Mouse (Mus musculus): ENCODE results near the gene Clcn3. TPM values are rescaled to one million over a fixed set of nuclear protein-coding genes. Genes with fewer than 3 reads are reported as not detected.
"Not testable (repeated sequence)": the region's sequence is repeated elsewhere in the genome, so short reads cannot be mapped to it uniquely, and the experiment has no call there.

The Clcn3 gene
- total RNA-seq (2021), result 100 to 1,000 TPM; 139 to 143 TPM
- long read RNA-seq, experiment 1, full-length matches to known transcripts, result 94 of 109 reads
- long read RNA-seq, experiment 1, partial matches to known transcripts, result 14 of 109 reads
- long read RNA-seq, experiment 1, other reads (novel, unspliced or antisense), result 1 of 109 reads
- long read RNA-seq, experiment 2, full-length matches to known transcripts, result 69 of 99 reads
- long read RNA-seq, experiment 2, partial matches to known transcripts, result 9 of 99 reads
- long read RNA-seq, experiment 2, other reads (novel, unspliced or antisense), result 21 of 99 reads

DNA sequence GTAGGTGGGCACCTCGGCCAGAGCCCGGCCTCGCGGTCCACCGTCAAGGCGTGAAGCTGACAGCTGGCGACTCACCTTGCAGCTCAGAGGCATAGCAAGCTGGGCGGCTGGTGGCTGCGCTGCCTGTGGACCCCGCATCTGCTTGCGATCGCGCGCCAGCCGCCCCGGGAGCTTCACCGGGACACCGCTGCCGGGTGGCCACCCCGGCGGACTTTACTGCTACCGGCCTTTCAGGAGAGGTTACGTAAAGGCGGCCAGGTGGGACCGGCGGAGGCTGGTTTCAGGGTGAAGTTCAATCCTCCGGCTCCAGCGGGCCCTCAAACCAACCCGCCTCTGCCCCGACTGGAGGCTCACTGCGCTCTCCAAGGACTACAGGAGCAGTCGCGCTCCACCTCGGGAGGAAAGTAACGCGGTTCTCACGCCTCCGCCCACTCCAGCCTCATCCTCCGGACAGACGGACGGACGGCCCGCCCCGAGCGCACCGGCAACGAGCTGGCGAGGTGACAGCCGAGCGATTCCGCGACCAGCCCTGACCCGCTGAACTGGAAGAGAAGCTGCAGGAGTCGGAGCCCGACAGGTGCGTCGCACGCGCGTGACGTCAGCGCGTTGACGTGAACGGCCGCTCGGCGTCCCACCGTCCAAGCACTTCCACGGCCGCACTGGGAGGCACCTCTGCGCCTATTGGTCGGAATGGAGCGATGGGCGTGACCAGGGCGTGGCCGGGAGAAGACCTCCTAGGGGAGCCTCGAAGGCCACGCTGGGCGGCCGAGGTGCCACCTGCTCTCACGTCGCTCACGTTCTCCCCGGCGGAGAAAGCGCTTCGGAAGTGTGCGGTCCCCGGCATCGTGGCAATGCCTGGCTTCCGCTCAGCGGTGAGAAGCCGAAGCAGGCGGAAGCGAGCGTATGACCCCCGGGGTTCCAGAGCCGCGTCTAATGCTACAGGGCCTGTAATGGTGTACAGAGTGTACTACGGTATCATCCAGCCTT, at the start of gene Clcn3:
Gene Clcn3 (minus strand): TSS at position 600 of the 987 bp plus-strand sequence.
- peak; percentile 96 to 97 for DNase-seq (ENCODE audit: low spot score in 2 of 2)

DNA sequence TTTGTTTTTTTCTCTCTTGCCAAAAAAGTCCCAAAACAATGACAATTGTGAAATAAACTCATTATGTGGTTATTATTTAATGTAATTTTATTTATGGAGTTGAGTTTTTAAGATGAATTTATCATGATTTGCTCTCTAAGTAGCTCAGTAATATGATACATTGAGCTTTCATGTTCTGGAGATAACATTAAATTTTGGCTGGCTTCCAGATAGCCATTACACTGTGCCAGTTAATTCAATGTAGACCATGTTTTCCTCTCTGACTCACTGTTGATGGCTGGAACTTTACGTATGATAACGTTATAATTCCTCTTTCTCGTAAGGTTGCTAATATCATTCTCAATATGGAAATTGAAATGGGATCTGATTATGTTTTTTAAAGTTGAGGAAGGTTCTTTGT, 13.4 kb upstream of the Clcn3 start:
- no peak for DNase-seq (ENCODE audit: low spot score in 2 of 2)

DNA sequence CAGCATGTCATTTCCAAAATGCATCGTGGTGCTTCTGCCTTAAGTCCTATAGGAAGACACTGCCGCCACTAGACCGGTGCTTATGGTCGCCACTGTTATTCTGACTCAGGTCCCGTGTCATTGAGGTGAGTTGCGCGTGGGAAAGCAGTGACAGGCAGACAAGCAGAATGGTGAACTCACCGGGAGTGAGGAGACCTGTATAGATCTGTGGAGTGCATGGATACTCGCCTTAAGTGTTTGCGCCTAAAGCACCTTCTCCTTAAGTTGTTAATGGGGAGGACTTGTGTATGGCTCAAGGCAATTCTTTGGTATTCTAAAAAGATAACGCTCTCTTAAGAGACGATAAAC, 10.5 kb upstream of the Clcn3 start:
- DNase-seq (ENCODE audit: low spot score in 2 of 2), result no peak

DNA sequence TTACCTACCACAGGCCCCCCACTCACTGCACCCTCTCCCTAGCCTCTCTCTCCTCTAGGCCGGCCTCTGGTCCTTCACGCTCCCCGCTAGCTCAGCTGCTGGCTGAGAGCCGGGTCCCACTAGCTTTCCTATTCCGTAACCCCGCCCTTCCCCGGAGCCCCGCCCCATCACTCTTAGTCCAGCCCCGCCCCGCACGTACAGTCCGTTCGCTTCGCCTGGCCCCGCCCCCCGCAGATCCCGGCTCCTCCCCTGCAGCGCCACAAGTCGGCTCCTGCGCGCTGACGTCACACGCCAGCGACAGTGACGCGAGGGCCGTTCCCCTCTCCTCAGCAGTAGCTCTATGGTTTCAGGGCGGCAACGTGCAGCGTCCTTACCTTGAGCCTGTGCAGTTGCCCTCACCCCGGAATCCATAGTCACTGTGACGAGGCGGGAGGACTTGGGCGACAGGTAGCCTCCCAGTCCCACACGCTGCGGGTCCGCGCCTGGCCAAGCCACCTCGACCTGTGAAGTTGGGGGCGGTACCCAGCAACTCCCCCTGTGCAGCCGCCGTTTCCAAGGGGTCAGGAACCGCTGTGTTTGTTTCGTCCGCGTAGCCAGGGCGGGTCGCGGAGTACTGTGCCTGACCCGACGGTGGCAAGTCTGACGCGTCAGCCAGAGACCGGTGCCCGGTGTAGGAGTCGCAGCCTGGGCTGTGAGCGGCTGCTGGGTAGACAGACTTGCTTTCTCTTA, 10.0 kb upstream of the Clcn3 start, which contains the start of gene Nek1:
Gene Nek1 (plus strand): TSS at position 286 of the 729 bp plus-strand sequence.
- DNase-seq (ENCODE audit: low spot score in 2 of 2), result peak; percentile 93 to 98

DNA sequence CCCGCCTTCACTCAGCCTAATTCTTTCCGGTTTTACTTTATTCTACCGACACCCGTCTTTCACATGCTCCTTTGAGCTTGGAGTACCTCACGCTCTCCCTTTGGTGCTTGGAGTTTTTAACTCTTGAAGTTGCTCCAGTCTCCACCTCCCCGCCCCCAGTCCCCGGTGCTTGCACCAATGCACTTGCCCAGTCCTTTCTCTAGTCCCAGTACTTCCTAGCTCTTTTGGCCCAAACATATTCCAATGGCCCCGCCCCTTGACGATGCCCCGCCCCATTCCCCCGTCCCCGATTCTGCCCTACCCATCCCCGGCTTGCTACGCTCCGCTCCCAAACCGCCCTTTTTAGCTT, 9.4 kb upstream of the Clcn3 start:
- peak; percentile 71 to 76 for DNase-seq (ENCODE audit: low spot score in 2 of 2)

DNA sequence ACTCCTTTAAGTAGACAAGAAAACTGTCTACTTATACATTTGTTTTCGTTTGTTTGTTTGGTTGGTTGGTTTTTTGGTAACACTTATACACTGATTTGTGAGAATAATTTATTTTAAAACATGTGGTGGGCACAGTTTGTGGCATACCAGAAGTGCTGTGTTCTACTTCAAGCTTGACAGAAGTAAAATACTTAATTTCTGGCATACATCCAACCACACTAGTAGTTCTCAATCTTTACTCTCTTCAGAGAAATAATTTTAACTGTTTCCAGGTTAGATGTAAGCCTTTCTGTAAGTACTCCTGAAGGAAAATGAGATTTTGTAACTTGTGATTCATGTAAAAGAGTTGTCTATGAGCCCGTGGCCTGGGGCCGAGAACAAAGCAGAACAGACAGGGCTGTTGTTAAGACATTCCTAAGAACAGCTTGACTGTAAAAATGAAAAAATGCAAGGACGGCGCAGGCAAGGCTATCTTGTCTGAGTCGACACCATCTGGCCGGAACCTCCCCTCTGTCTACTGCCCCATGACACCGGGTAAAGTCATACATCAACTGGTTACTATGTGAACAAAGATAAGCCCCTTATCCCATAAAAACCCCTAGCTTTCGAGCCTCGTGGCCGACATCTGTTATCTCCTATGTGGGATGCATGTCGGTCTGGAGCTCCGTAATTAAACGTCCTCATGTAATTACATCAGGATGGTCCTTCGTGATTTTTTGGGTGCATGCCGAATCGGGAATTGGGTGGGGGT, 1.3 kb upstream of the Clcn3 start:
- not testable (repeated sequence) for DNase-seq (ENCODE audit: low spot score in 2 of 2)

DNA sequence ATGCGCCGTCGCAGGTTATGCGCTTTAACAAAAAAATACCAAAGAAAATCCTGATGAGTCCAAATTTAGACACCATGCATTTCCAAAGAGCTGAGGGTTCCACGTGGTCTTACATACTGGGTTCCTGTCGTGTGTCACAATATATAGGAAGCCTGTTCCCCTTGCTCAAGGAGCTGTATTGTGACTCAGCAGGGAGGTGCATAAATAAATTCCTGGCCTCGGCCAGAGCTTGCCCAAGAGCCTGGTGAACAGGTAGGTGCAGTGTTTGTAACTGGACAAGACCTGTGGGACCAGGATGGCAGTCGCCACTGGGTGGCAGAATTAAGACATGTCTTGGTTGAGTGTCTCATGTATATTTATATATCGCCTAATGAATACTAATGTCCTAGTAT, 584 bp upstream of the Clcn3 start:
- peak; percentile 52 to 65 for DNase-seq (ENCODE audit: low spot score in 2 of 2)

DNA sequence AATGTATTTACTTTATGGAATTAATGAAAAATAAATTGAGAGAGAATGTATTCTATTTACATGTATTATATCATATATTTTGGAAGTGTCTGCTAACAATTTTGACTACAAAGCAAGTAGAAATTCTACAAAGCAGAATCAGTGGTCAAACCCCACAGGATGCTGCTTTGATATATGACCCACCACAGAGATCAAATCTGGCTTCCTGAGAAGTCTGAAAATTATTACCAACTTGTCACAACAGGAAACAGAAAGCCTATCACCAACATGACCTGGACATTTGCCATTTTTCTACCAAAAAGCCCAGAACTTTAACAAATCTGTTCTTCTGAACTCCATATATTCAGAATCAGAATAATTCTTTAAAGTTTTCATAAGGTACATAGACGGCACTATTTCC, 1.7 kb downstream of the Clcn3 start:
- no peak for DNase-seq (ENCODE audit: low spot score in 2 of 2)

DNA sequence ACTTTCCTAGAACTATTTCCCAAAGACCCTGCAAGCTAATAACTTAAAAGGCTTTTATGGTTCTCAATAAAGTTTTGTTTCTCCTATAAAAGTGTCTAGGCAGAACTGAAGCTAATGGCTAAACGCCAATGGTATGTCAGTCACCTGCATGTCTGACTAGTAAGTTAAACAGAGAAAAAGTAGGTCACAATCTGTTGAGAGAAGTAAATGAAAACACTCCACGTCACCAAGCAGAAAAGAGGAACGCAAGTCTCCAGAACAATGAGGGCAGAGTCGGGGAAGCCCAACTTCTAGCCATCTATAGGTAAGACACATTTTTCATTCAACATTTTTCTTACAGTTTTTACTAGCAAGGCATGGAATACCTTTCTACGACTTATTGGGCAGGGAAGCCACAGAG, 4.6 kb downstream of the Clcn3 start:
- DNase-seq (ENCODE audit: low spot score in 2 of 2), result no peak

DNA sequence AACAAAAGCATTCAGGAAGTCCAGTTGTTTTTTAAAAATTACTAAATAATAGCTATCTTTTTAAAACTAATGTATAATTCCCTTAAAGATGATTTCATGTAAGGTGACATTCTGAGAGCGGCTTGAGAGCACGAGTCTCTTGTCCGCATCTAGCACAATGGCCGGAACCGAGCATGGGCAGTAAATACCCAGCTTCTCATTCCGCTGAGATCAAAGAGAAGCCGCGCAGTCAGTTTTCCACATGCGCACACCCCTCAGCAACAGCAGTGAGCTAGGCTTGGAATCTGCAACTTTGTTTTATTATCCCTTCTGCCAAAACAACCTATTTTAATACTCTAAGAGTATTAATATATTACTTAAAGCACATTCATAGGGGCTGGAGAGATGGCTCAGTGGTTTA, 6.3 kb downstream of the Clcn3 start:
- no peak for DNase-seq (ENCODE audit: low spot score in 2 of 2)

DNA sequence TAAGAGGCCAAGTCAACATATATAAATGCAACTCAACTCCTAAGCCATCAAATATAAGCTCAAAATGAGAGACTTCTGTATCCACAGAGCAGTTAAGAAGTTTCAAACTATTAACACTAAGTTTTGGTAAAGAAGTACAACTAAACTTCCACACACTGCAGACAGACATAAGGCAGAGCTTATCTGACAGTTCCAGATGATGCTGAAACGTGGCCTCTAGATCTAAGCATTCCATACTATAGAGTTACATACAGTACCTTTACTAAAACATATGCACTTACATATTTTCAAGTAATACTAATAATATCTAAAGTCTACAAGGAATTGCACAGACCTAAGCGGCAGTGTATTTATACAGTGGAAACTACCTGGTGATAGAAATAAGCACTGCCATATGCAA, 8.3 kb downstream of the Clcn3 start:
- no peak for DNase-seq (ENCODE audit: low spot score in 2 of 2)

DNA sequence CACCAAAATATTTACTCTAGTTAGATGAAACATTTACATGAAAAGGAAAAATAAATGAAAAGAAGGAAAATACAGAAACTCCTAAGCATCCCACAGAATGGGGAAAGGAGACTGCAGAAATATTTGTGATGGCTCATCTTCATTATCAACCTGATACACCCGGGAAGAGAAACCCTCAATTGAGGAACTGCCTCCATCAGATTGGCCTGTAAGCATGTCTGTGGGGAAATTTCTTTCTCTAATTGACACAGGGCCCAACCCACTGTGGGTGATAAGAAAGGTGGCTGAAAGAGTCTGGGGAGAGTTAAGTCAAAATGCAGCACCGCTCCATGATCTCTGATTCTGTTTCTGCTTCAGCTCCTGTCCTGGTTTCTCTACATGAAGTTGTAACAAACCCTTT, 9.7 kb downstream of the Clcn3 start:
- DNase-seq (ENCODE audit: low spot score in 2 of 2), result no peak

DNA sequence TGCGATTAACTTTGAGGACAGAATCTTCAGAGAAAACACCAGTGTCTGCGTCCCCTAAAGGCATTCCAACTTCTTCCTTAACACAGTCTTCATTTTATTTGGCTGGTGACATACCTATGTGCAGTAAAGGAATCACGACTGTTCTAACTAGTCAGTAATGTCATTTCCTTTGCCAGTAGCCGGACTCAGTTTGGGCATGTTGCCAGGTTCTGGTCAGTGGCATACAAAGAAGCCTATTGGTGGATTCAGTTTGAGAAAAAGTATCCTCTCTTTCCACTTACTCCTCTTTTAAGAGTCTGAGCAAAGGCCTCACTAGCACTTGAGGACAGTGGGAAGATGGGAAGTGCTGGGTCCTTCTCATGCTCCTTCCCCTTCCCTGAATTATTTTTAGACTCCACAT, 11.3 kb downstream of the Clcn3 start:
- peak in 1 of 2 experiments; percentile 39 for DNase-seq (ENCODE audit: low spot score in 2 of 2)

DNA sequence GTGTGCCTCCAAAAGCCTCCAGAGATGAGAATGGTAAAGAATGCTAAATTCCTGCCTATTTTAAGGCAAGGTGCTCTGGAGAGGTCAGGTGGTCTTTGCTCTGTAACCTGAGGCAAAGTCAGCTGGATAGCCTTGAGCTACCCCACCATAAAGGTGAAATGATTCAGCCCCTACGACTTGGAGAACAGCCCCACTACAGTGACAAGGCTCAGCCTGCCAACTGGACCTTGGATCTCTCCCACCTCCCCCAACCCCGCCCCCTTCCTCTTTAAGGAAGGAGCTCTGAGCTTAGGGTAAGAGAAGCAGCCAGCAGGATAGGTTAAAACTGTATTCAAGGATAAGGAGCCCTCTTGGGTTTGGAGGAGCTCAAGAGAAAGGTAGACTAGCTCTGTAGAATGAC, 14.0 kb downstream of the Clcn3 start:
- no peak for DNase-seq (ENCODE audit: low spot score in 2 of 2)

DNA sequence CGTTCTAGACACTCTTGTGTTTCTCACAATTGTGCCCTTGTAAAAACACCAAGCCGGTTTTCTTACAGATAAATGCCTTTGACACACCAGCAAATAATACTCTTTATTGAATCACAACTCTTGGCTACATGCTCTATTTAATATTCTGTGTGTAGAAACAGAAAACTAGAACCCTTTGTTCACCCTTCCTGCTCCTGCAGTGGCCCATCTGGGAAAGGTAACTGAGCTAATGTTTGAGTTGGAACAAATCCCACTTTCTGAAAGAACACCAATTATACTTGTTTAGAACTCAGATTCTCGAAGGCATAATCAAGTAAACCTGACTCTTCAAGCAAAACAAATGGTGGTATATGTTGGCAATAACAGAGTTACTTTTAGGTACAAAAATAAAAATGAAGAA, 17.4 kb downstream of the Clcn3 start:
- no peak for DNase-seq (ENCODE audit: low spot score in 2 of 2)

DNA sequence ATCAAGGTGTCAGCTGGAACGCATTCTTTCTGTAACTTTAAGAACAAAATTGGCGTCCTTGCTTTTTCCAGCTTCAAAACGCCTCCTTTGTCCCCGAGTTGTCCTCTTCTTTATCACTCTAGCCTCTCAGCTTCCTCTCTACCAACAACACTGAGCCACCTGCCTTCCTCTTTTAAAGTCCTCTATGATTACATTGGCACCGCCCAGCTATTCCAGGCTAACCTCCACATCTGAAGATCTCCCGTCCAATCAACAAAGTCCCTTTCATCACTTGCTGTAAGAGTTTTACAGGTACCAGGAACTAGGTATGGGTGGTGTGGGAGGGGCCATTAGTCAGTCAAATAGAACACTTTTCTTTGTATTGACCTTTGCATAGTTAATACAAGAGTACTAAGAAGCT, 17.8 kb downstream of the Clcn3 start:
- DNase-seq (ENCODE audit: low spot score in 2 of 2), result no peak

DNA sequence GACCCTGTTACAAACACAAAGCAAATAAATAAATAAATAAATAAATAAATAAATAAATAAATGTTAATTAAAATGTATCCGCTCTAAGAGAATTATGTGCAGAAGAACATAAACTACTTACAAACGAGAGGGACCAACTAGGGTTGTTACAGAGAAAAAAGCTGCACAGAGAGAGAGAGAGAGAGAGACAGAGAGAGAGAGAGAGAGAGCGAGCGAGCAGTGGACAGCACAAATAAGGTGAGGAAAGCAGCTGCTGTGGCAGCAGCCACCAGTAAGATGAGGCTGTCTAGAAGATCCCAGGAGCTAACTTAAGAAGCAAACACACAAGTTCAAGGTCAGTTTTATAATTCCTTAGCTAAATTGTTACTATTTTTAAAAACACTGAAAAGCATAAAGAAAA, 18.6 kb downstream of the Clcn3 start:
- no peak for DNase-seq (ENCODE audit: low spot score in 2 of 2)

DNA sequence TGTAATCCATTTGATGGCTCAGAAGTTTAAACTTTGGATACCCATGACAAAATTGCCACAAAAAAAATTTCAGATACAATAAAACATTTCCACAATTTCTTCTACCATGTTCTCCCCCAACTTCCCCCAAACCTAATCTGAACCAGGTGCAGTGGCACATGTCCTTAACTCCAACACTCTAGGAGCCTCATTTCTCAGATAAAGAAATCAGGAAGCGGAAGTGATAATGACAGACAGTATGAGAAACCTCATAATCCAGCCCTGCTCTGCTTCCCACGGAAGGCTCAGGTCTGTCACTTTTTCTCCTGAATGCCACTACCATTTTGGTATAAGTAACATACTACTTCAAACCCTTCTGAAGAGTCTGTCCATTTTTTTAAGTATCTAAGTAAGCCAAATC, 19.2 kb downstream of the Clcn3 start:
- no peak for DNase-seq (ENCODE audit: low spot score in 2 of 2)

DNA sequence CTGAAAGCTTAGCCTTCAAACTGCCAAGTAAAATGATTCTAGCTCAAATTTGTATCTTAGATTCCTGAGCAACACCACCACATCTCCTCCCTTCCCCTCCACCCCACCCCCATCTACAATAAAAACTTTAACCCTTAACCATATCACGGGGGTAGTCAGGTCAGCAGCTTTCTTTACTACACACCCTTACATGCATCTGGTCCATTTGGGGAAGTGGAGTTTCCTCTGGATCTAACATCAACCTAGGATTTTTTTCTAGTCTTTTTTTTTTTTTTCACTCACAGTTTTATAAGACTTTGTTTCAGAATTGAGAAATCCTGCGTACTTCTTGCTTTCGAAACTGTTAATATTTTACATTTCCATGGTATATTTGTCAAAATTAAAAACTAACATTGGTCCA, 20.3 kb downstream of the Clcn3 start:
- DNase-seq (ENCODE audit: low spot score in 2 of 2), result no peak

DNA sequence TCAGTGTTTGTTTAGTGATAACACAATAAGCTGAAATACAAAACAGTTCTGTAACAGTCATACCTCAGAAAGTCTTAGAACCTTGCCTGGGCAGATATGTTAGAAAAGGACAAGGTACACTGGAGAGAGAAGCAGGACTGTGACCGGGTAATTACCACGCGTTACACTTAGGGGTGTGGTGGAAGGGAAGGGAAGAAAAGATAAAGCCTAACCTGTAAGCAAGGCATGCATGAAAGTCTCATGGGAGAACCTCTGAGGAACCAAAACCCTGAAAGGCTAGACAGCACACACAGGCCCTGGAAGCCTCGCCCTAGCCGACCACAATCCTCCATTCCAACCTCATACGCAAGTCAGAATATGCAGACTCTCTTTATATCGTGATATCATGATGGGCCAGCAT, 26.3 kb downstream of the Clcn3 start:
- DNase-seq (ENCODE audit: low spot score in 2 of 2), result no peak

Measured in layer of hippocampus, postnatal 14 days (tissue).